Mouse (Mus musculus) forebrain, embryonic 11.5 days (tissue): ENCODE data around the gene Gm11937. TPM values are rescaled to one million over a fixed set of nuclear protein-coding genes. Genes with fewer than 3 reads are reported as not detected.
"Not testable (repeated sequence)": the region's sequence is repeated elsewhere in the genome, so short reads cannot be mapped to it uniquely, and the experiment has no call there.

Experiments
- ATAC-seq: fragments of 200-750 bp; cut with Nextera tagmentation; replicated peaks from 2 replicates; pipeline ENCODE4 v1.8.0; 2017; ENCODE audit warnings: moderate TSS enrichment; ENCODE audit not compliant: low FRiP score
- DNase-seq: peaks from one replicate; pipeline ENCODE4 v3.0.0-alpha.2; 2017; ENCODE audit warnings: low spot score
- H3K27ac ChIP-seq: fragments of 300-500 bp; sonication (generic); 2 replicates; pipeline ENCODE4 v1.5.1; 2014; ENCODE audit warnings: low read depth, low read length
- H3K27me3 ChIP-seq: fragments of 300-500 bp; sonication (generic); 2 replicates; pipeline ENCODE4 v1.6.1; 2014; ENCODE audit warnings: mild to moderate bottlenecking, low read length, mixed read lengths; ENCODE audit not compliant: control insufficient read depth, insufficient read depth
- H3K36me3 ChIP-seq: fragments of 300-500 bp; sonication (generic); 2 replicates; pipeline ENCODE4 v1.6.1; 2014; ENCODE audit warnings: mild to moderate bottlenecking, low read length, moderate library complexity, mixed read lengths; ENCODE audit not compliant: control insufficient read depth, insufficient read depth
- H3K4me1 ChIP-seq: fragments of 300-500 bp; sonication (generic); replicated peaks from 2 replicates; pipeline ENCODE4 v1.6.1; 2014; ENCODE audit warnings: low read length, mixed read lengths; ENCODE audit not compliant: control insufficient read depth, insufficient read depth
- H3K4me2 ChIP-seq: fragments of 300-500 bp; sonication (generic); 2 replicates; pipeline ENCODE4 v1.6.1; 2014; ENCODE audit warnings: low read depth, mild to moderate bottlenecking, low read length, moderate library complexity, mixed read lengths; ENCODE audit not compliant: severe bottlenecking
- H3K4me3 ChIP-seq: fragments of 300-500 bp; sonication (generic); 2 replicates; pipeline ENCODE4 v1.5.1; 2014; ENCODE audit warnings: low read depth, low read length
- H3K9ac ChIP-seq: fragments of 300-500 bp; sonication (generic); 2 replicates; pipeline ENCODE4 v1.6.1; 2014; ENCODE audit warnings: low read length
- H3K9me3 ChIP-seq: fragments of 300-500 bp; sonication (generic); 2 replicates; pipeline ENCODE4 v1.6.1; 2016; ENCODE audit warnings: low read length, mixed read lengths; ENCODE audit not compliant: control insufficient read depth
- WGBS: fragments of 180-500 bp; shearing (Covaris S2); extraction: QIAGEN DNeasy Blood & Tissue Kit; methylation state at CpG from one replicate; pipeline ENCODE4 v1.1.7; 2014; 5-methylcytosine and 5-hydroxymethylcytosine counted together
- polyA plus RNA-seq: library from polyadenylated mRNA; unstranded; fragments of >200 nt; fragmentation: Nextera tagmentation; extraction: Ambion mirVana; gene quantifications from 2 replicates; pipeline ENCODE4 v1.2.1, GENCODE M21; 2014

Gene Gm11937
- polyA plus RNA-seq, 1 experiment from 2014 or later = not detected

- H3K9ac ChIP-seq = no peak overlapping the region
- no peak overlapping the region for H3K4me3 ChIP-seq
- H3K4me1 ChIP-seq = no peaks in the 10 kb centered on the region
- WGBS = 73% methylated on average over 1 of the region's 1 CpGs
- H3K27me3 ChIP-seq = no peaks in the 10 kb centered on the region
- DNase-seq (no peak), ATAC-seq (no peak)
- H3K36me3 ChIP-seq = no peaks in the 10 kb centered on the region
- no peak overlapping the region for H3K4me2 ChIP-seq
- H3K27ac ChIP-seq = no peak overlapping the region
- H3K9me3 ChIP-seq = no peaks in the 10 kb centered on the region
Measured at GRCm38 (mm10) chr11:99637086-99637485, 27.1 kb upstream of the Gm11937 start.

GRCm38 (mm10) chr11:99634653-99635134 lies 24.7 kb upstream of the Gm11937 start, which contains the start of gene Krtap4-2:
TSS of gene Krtap4-2 (minus strand) at chr11:99635084.
- DNase-seq (no peak), ATAC-seq (no peak)
- no peaks in the 10 kb centered on the region for H3K9me3 ChIP-seq
- H3K36me3 ChIP-seq = no peaks in the 10 kb centered on the region
- H3K4me2 ChIP-seq = no peak within 1 kb of the TSS
- H3K4me3 ChIP-seq = no peak within 1 kb of the TSS
- WGBS = 30% methylated on average over 7 of the region's 8 CpGs
- H3K27ac ChIP-seq = no peak within 1 kb of the TSS
- H3K4me1 ChIP-seq = no peaks in the 10 kb centered on the region
- no peak within 1 kb of the TSS for H3K9ac ChIP-seq
- no peaks in the 10 kb centered on the region for H3K27me3 ChIP-seq

GRCm38 (mm10) chr11:99633293-99633692 lies 23.3 kb upstream of the Gm11937 start:
- WGBS = 74% methylated on average over 2 of the region's 2 CpGs
- no peak overlapping the region for H3K4me3 ChIP-seq
- H3K9me3 ChIP-seq = no peaks in the 10 kb centered on the region
- ATAC-seq (no peak), DNase-seq (no peak)
- H3K27me3 ChIP-seq = no peaks in the 10 kb centered on the region
- H3K27ac ChIP-seq = no peak overlapping the region
- H3K9ac ChIP-seq = no peak overlapping the region
- no peaks in the 10 kb centered on the region for H3K36me3 ChIP-seq
- no peaks in the 10 kb centered on the region for H3K4me1 ChIP-seq
- H3K4me2 ChIP-seq = no peak overlapping the region

GRCm38 (mm10) chr11:99630890-99631289 lies 20.9 kb upstream of the Gm11937 start:
- H3K9me3 ChIP-seq = no peaks in the 10 kb centered on the region
- no peak overlapping the region for H3K4me2 ChIP-seq
- H3K4me1 ChIP-seq = no peaks in the 10 kb centered on the region
- DNase-seq (no peak), ATAC-seq (no peak)
- no peak overlapping the region for H3K27ac ChIP-seq
- H3K27me3 ChIP-seq = no peaks in the 10 kb centered on the region
- no peaks in the 10 kb centered on the region for H3K36me3 ChIP-seq
- H3K4me3 ChIP-seq = no peak overlapping the region
- WGBS = 75% methylated on average over 3 of the region's 3 CpGs
- no peak overlapping the region for H3K9ac ChIP-seq

GRCm38 (mm10) chr11:99628138-99628537 lies 18.1 kb upstream of the Gm11937 start, which contains the start of gene Krtap4-1:
TSS of gene Krtap4-1 (minus strand) at chr11:99628238.
- Histone ChIP-seq H3K27ac (no peak within 1 kb of the TSS), H3K9ac (no peak within 1 kb of the TSS), H3K4me1 (no peaks in the 10 kb centered on the region), H3K4me3 (no peak within 1 kb of the TSS), H3K36me3 (no peaks in the 10 kb centered on the region), H3K27me3 (no peaks in the 10 kb centered on the region), H3K4me2 (no peak within 1 kb of the TSS), H3K9me3 (no peaks in the 10 kb centered on the region)
- ATAC-seq (no peak), DNase-seq (no peak)
- 82% methylated on average over 4 of the region's 4 CpGs for WGBS

- H3K36me3 ChIP-seq = no peaks in the 10 kb centered on the region
- H3K4me3 ChIP-seq = no peak within 1 kb of the TSS
- 89% methylated on average over 2 of the region's 2 CpGs for WGBS
- H3K27me3 ChIP-seq = no peaks in the 10 kb centered on the region
- no peak for DNase-seq
- no peak within 1 kb of the TSS for H3K9ac ChIP-seq
- H3K4me1 ChIP-seq = no peaks in the 10 kb centered on the region
- no peak within 1 kb of the TSS for H3K27ac ChIP-seq
- no peak for ATAC-seq
- no peaks in the 10 kb centered on the region for H3K9me3 ChIP-seq
- no peak within 1 kb of the TSS for H3K4me2 ChIP-seq
Measured at GRCm38 (mm10) chr11:99620335-99620734, 10.3 kb upstream of the Gm11937 start, which contains the start of gene Gm11562. TSS of gene Gm11562 (minus strand) at chr11:99620435.

GRCm38 (mm10) chr11:99614796-99615363 lies 4.9 kb upstream of the Gm11937 start, which contains the start of gene Krtap2-4:
TSS of gene Krtap2-4 (minus strand) at chr11:99614846.
- ATAC-seq = no peak
- no peaks in the 10 kb centered on the region for H3K4me1 ChIP-seq
- no peaks in the 10 kb centered on the region for H3K9me3 ChIP-seq
- no peaks in the 10 kb centered on the region for H3K27me3 ChIP-seq
- no peak within 1 kb of the TSS for H3K4me3 ChIP-seq
- no peaks in the 10 kb centered on the region for H3K36me3 ChIP-seq
- no peak within 1 kb of the TSS for H3K9ac ChIP-seq
- no peak within 1 kb of the TSS for H3K27ac ChIP-seq
- H3K4me2 ChIP-seq = no peak within 1 kb of the TSS
- 72% methylated on average over 3 of the region's 3 CpGs for WGBS
- DNase-seq = no peak

- Histone ChIP-seq H3K9ac (no peak overlapping the region), H3K36me3 (no peaks in the 10 kb centered on the region), H3K9me3 (no peaks in the 10 kb centered on the region), H3K27me3 (no peaks in the 10 kb centered on the region), H3K4me1 (no peaks in the 10 kb centered on the region), H3K4me3 (no peak overlapping the region), H3K4me2 (no peak overlapping the region), H3K27ac (no peak overlapping the region)
- ATAC-seq (no peak), DNase-seq (no peak)
- 78% methylated on average over 1 of the region's 1 CpGs for WGBS
Measured at GRCm38 (mm10) chr11:99609126-99609525, 863 bp downstream of the Gm11937 start.

GRCm38 (mm10) chr11:99603208-99603607 lies 6.8 kb downstream of the Gm11937 start, which contains the start of gene Gm11938:
TSS of gene Gm11938 (minus strand) at chr11:99603308.
- ATAC-seq, H3K36me3 ChIP-seq, H3K9ac ChIP-seq, H3K4me1 ChIP-seq, H3K4me3 ChIP-seq, H3K9me3 ChIP-seq, H3K4me2 ChIP-seq, H3K27ac ChIP-seq, H3K27me3 ChIP-seq, DNase-seq: not testable (repeated sequence)
- WGBS = 80% methylated on average over 1 of the region's 1 CpGs
